Mouse (Mus musculus) forebrain, postnatal 0 days (tissue): Measurements from ENCODE around the gene Mmp2. TPM values are rescaled to one million over a fixed set of nuclear protein-coding genes. Genes with fewer than 3 reads are reported as not detected.

Experiments
- ATAC-seq: fragments of 200-750 bp; cut with Nextera tagmentation; 2 replicates; pipeline ENCODE4 v1.8.0; 2017; ENCODE audit warnings: mild to moderate bottlenecking, moderate library complexity
- DNase-seq: peaks from one replicate; pipeline ENCODE4 v3.0.0-alpha.2; 2015
- H3K27ac ChIP-seq: fragments of 300-500 bp; sonication (generic); 2 replicates; pipeline ENCODE4 v1.5.1; 2014; ENCODE audit warnings: low read depth, mild to moderate bottlenecking, antibody characterized with exemption, low read length, moderate library complexity, mixed read lengths
- H3K27me3 ChIP-seq: fragments of 300-500 bp; sonication (generic); 2 replicates; pipeline ENCODE4 v1.6.1; 2014; ENCODE audit warnings: mild to moderate bottlenecking, low read length, mixed read lengths; ENCODE audit not compliant: insufficient read depth
- H3K36me3 ChIP-seq: fragments of 300-500 bp; sonication (generic); 2 replicates; pipeline ENCODE4 v1.6.1; 2014; ENCODE audit warnings: mild to moderate bottlenecking, moderate library complexity; ENCODE audit not compliant: insufficient read depth
- H3K4me1 ChIP-seq: fragments of 300-500 bp; sonication (generic); 2 replicates; pipeline ENCODE4 v1.6.1; 2014; ENCODE audit warnings: antibody characterized with exemption; ENCODE audit not compliant: insufficient read depth
- H3K4me2 ChIP-seq: fragments of 300-500 bp; sonication (generic); 2 replicates; pipeline ENCODE4 v1.6.1; 2014; ENCODE audit warnings: low read depth, mild to moderate bottlenecking, moderate library complexity
- H3K4me3 ChIP-seq: fragments of 300-500 bp; sonication (generic); 2 replicates; pipeline ENCODE4 v1.5.1; 2014; ENCODE audit warnings: low read depth, low read length, mixed read lengths
- H3K9ac ChIP-seq: fragments of 300-500 bp; sonication (generic); 2 replicates; pipeline ENCODE4 v1.6.1; 2014; ENCODE audit warnings: mild to moderate bottlenecking
- H3K9me3 ChIP-seq: fragments of 300-500 bp; sonication (generic); 2 replicates; pipeline ENCODE4 v1.6.1; 2016; ENCODE audit warnings: low read length
- CTCF ChIP-seq: sonication (generic); IDR thresholded peaks from 2 replicates; pipeline ENCODE4 v1.5.1; 2016; ENCODE audit warnings: antibody characterized with exemption, control low read depth, low read depth
- WGBS: fragments of 180-500 bp; shearing (Covaris S2); extraction: QIAGEN DNeasy Blood & Tissue Kit; methylation state at CpG from one replicate; pipeline ENCODE4 v1.1.7; 2014; 5-methylcytosine and 5-hydroxymethylcytosine counted together
- polyA plus RNA-seq: library from polyadenylated mRNA; unstranded; fragments of >200 nt; fragmentation: Nextera tagmentation; extraction: Ambion mirVana; gene quantifications from 2 replicates; pipeline ENCODE4 v1.2.1, GENCODE M21; 2015
- total RNA-seq: library from RNA; depleted of rRNA; stranded (reverse); fragments of >200 nt; gene quantifications from 2 replicates; pipeline ENCODE4 v1.2.3, GENCODE M21; 2014; rRNA removed

Mmp2 gene
- total and polyA plus RNA-seq, 2 experiments from 2014 or later, result 14.2 to 19.5 TPM

DNA sequence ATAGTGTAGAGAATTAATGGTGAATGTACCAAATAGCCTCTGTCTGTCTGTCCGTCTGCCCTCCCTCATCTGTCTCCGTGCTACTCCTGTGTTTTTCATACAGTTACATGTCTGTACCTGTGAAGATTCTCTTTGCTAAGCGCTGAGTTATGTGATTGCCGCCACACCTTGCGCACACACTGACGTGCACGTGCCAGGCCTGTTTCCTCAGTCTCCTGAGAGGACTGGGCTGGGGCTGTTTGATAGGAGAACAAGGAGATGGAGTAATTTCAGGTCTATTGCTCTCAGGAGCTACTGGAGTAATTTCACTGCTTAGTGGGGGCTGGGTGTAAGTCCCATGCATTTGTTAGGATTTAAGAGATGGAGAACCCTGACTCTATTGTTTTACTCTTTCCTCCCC is 68.0 kb downstream of the Mmp2 start:
- H3K4me2 ChIP-seq, result no peak overlapping the region
- no peaks in the 10 kb centered on the region for H3K4me1 ChIP-seq
- ATAC-seq (no peak), DNase-seq (no peak)
- H3K9ac ChIP-seq, result no peak overlapping the region
- 86% methylated on average over 7 of the region's 7 CpGs for WGBS
- no peaks in the 10 kb centered on the region for H3K36me3 ChIP-seq
- no peaks in the 10 kb centered on the region for H3K9me3 ChIP-seq
- H3K4me3 ChIP-seq, result no peak overlapping the region
- H3K27ac ChIP-seq, result no peak overlapping the region
- no peak for TF ChIP-seq CTCF
- H3K27me3 ChIP-seq, result no peaks in the 10 kb centered on the region

DNA sequence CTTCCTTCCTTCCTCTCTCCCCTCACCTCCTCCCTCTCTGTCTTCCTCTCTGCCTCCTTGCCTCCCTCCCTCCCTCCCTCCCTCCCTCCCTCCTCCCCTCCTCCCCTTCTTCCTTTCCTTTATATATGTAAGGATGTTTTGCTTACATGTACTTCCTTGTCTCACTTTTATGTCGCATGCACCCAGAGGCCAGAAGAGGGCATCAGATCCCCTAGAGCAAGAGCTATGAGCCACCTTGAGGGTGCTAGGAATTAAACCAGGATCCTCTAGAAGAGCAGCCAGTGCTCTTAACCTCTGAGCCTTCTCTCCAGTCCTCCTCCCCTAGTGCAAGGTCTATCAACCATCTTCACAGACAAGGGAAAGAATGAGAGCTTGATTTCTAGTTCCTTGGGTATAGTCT is 69.0 kb downstream of the Mmp2 start:
- no peaks in the 10 kb centered on the region for H3K4me1 ChIP-seq
- no peaks in the 10 kb centered on the region for H3K9me3 ChIP-seq
- H3K4me3 ChIP-seq, result no peak overlapping the region
- no peaks in the 10 kb centered on the region for H3K36me3 ChIP-seq
- no peak for TF ChIP-seq CTCF
- no peaks in the 10 kb centered on the region for H3K27me3 ChIP-seq
- ATAC-seq (no peak), DNase-seq (no peak)
- no peak overlapping the region for H3K4me2 ChIP-seq
- WGBS, result 77% methylated on average over 1 of the region's 1 CpGs
- H3K27ac ChIP-seq, result no peak overlapping the region
- no peak overlapping the region for H3K9ac ChIP-seq

DNA sequence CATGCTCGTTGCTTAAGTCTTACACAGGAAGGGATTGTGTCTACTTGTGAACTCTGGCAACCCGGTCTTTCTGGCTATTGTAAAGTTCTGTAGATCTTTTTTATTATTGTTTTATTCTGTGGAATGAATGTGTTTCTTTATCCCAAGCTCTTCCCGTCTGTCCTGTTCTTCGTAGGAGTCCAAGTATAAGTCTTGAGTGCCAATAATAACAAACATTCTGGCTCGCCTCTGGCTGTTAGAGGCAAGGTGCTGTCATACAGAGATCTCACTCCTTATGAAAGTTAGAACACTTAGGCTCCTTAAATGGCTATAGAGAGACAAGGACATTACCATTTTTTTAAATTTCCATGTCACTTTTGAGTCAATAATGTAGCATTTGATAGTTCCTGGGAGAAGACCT is 69.5 kb downstream of the Mmp2 start:
- H3K27ac ChIP-seq, result no peak overlapping the region
- H3K4me1 ChIP-seq, result no peaks in the 10 kb centered on the region
- DNase-seq (no peak), ATAC-seq (no peak)
- no peaks in the 10 kb centered on the region for H3K27me3 ChIP-seq
- H3K9ac ChIP-seq, result no peak overlapping the region
- WGBS, result 69% methylated on average over 5 of the region's 5 CpGs
- H3K4me3 ChIP-seq, result no peak overlapping the region
- H3K4me2 ChIP-seq, result no peak overlapping the region
- H3K36me3 ChIP-seq, result no peaks in the 10 kb centered on the region
- H3K9me3 ChIP-seq, result no peaks in the 10 kb centered on the region
- TF ChIP-seq CTCF, result no peak

DNA sequence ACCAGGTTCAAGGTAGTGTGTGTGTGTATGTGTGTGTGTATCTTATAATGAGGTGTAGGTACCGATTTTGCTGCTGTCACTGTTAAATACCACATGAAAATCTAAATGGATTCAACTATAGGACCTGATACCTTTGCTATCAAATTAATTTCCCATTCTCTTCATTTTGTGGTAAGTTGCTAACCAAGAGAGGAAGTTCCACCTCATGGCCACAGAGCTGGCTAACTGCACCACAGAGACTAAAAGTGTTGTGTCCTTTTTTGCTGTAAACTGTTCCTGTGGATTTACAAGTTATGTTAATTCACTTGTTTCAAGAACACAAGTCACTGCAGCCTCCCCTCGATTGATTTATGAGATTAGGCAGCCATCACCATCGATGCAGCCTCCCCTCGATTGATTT is 70.7 kb downstream of the Mmp2 start:
- H3K36me3 ChIP-seq, result no peaks in the 10 kb centered on the region
- DNase-seq (no peak), ATAC-seq (no peak)
- no peaks in the 10 kb centered on the region for H3K27me3 ChIP-seq
- no peaks in the 10 kb centered on the region for H3K4me1 ChIP-seq
- no peaks in the 10 kb centered on the region for H3K9me3 ChIP-seq
- 89% methylated on average over 4 of the region's 4 CpGs for WGBS
- no peak overlapping the region for H3K4me3 ChIP-seq
- no peak overlapping the region for H3K27ac ChIP-seq
- H3K4me2 ChIP-seq, result no peak overlapping the region
- TF ChIP-seq CTCF, result no peak
- H3K9ac ChIP-seq, result no peak overlapping the region

DNA sequence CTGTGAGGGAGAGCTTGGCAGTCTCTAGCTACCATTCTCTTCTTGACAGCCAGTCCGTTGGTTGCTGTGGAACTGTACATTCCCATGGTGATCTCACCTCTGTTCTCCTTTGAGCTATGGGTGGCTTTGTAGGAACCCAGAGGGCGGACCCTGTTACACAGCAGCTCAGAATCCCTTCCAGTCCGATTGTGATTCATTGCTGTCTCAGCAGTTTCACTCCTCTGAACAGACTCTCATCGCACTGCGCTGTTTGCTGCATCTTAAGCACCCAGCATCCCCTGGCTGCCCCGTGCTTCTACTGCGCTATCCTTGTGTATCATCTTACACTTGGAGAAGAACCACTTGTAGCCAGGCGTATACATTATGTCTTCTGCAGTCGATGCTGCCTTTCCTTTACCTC is 72.5 kb downstream of the Mmp2 start:
- no peaks in the 10 kb centered on the region for H3K9me3 ChIP-seq
- H3K4me2 ChIP-seq, result no peak overlapping the region
- H3K27me3 ChIP-seq, result no peaks in the 10 kb centered on the region
- 73% methylated on average over 9 of the region's 9 CpGs for WGBS
- TF ChIP-seq CTCF, result no peak
- H3K4me1 ChIP-seq, result no peaks in the 10 kb centered on the region
- no peak overlapping the region for H3K9ac ChIP-seq
- H3K36me3 ChIP-seq, result no peaks in the 10 kb centered on the region
- no peak overlapping the region for H3K4me3 ChIP-seq
- no peak overlapping the region for H3K27ac ChIP-seq
- ATAC-seq (peak; percentile 32; the same call in 1 of the 2 replicates), DNase-seq (no peak)

DNA sequence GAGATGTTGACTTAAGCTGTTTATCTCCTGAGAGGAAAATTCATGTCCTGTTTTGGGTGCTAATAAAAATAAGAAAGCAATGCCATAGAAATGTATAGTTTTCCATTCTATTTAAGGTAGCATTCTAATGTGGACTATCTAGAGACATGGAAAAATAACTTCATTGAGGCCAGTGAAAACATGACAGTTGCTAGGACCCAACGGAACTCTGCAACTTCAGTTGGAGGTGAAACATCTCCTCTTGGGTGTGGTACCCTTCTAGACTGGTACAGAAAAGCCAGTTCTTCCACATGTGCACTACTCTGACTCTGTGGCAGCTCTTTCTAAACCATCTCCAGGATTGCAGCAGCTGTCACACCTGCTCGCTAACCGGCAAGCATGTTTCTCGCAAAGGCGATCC is 74.0 kb downstream of the Mmp2 start, which contains the start of gene Capns2:
Capns2 (plus strand) TSS at position 301 of the 400 bp plus-strand sequence.
- DNase-seq, result no peak
- H3K9me3 ChIP-seq, result no peaks in the 10 kb centered on the region
- no peak within 1 kb of the TSS for H3K27ac ChIP-seq
- H3K36me3 ChIP-seq, result no peaks in the 10 kb centered on the region
- 95% methylated on average over 5 of the region's 5 CpGs for WGBS
- H3K9ac ChIP-seq, result no peak within 1 kb of the TSS
- H3K4me1 ChIP-seq, result no peaks in the 10 kb centered on the region
- H3K4me3 ChIP-seq, result no peak within 1 kb of the TSS
- H3K4me2 ChIP-seq, result no peak within 1 kb of the TSS
- no peak for TF ChIP-seq CTCF
- H3K27me3 ChIP-seq, result no peaks in the 10 kb centered on the region
- no peak for ATAC-seq

DNA sequence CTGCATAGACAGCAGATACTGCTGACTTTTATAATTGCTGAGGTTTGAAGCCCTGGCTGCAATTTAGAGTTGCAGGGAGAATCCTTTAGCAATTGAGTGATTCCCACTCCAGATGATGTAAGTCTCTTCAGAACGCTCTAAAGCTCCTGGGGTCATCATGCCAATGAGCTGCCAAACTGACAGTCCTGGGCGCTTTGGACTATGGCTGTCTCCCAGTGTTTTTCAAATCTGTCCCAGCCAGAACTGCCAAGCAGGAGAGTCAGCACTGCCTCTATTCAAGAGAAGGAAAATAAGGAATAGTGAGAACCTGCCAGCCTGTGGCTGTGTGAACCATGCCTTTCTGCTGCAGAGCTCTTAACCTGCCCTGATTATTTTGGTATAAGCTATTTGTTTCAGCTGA is 75.9 kb downstream of the Mmp2 start:
- Histone ChIP-seq H3K9ac (no peak overlapping the region), H3K4me3 (no peak overlapping the region), H3K27ac (no peak overlapping the region), H3K4me1 (no peaks in the 10 kb centered on the region), H3K36me3 (no peaks in the 10 kb centered on the region), H3K27me3 (no peaks in the 10 kb centered on the region), H3K4me2 (no peak overlapping the region), H3K9me3 (no peaks in the 10 kb centered on the region)
- ATAC-seq, result no peak
- 52% methylated on average over 2 of the region's 2 CpGs for WGBS
- no peak for DNase-seq
- no peak for TF ChIP-seq CTCF

Other genes with a start within 250 kb of the Mmp2 start
- 0.46 and 1.4 TPM in 2 replicates for gene Irx6, start 153.0 kb upstream of the Mmp2 start, total RNA-seq
- gene Irx6, start 153.0 kb upstream of the Mmp2 start, polyA plus RNA-seq, result 0.11 and 0.68 TPM in 2 replicates
- 7.2 and 10.3 TPM in 2 replicates for gene Lpcat2, start 28.0 kb downstream of the Mmp2 start, total RNA-seq
- gene Lpcat2, start 28.0 kb downstream of the Mmp2 start, polyA plus RNA-seq, result 7.3 and 9.8 TPM in 2 replicates
- 1.2 and 1.8 TPM in 2 replicates for gene Capns2, start 74.1 kb downstream of the Mmp2 start, total RNA-seq
- gene Capns2, start 74.1 kb downstream of the Mmp2 start, polyA plus RNA-seq, result not detected in 2 replicates
- gene Slc6a2, start 132.8 kb downstream of the Mmp2 start, total RNA-seq, result 0.08 TPM in 1 of 2 replicates, not detected in the other
- gene Slc6a2, start 132.8 kb downstream of the Mmp2 start, polyA plus RNA-seq, result not detected in 2 replicates
- not detected in 2 replicates for gene Ces1a, start 220.9 kb downstream of the Mmp2 start, total RNA-seq
- not detected in 2 replicates for gene Ces1a, start 220.9 kb downstream of the Mmp2 start, polyA plus RNA-seq